19 mouse cellular contexts compared by ENCODE assay signal in the genomic region with DNA sequence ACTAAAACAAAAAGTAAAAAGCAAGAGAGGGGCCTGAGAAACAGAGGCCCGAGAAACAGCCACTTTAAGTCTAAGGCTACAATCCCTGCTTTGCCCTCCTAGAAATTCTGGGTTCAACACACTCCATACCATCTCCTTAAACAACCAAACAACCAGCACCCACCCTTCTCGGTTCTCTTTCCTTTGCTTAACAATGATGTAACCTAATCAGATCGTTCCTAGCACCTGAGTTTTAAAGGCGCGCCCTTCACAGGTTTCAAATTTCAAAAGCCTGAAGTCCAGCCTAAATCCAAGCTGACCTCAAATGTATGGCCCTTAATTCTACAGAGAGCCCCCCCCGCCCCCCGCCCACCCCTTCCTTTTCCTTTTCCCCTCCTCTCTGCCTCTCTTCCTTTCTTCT.
DNase-seq lines count a peak whose midpoint lies in the region; ATAC-seq and TF ChIP-seq lines count a peak whose summit lies in the region.
"Had no signal": no experiment of that assay in that cellular context is flagged by ENCODE, and none has a peak within 500 bp of the region (broad histone marks: within the 10 kb centered on the region; RNA-seq: fewer than 3 reads in every experiment).

No protein-coding gene starts in this region.

- peaks cover 4% of the 10 kb centered on the region; the same call in 1 of the 2 replicates for H3K4me1 ChIP-seq in intestine, embryonic 14.5 days (replicated peaks; ENCODE audit: control insufficient read depth, insufficient read depth, low read length)
- peaks cover 10% of the 10 kb centered on the region; the same call in 1 of the 2 replicates for H3K4me1 ChIP-seq in intestine, postnatal 0 days (replicated peaks; ENCODE audit: control insufficient read depth, insufficient read depth, low read length)
- peaks cover 21% of the 10 kb centered on the region for H3K4me1 ChIP-seq in lung, embryonic 15.5 days
- H3K4me1 ChIP-seq in ES-E14 (ENCODE audit: control insufficient read depth in 2 of 2, insufficient read depth in 2 of 2, low read length in 2 of 2, poor library complexity in 1 of 2): peaks cover 13% of the 10 kb centered on the region in 2 experiments; a peak in 2 of 4 replicates
- peaks cover 2% of the 10 kb centered on the region; the same call in 1 of the 2 replicates for H3K4me1 ChIP-seq in stomach, postnatal 0 days (replicated peaks; ENCODE audit: control insufficient read depth, insufficient read depth)

- H3K4me2 ChIP-seq in intestine, embryonic 14.5 days (ENCODE audit: low read length): no peak overlapping the region
- H3K4me2 ChIP-seq in intestine, postnatal 0 days (replicated peaks; ENCODE audit: low read depth): no peak overlapping the region
- no peak overlapping the region for H3K4me2 ChIP-seq in lung, embryonic 15.5 days
- H3K4me2 ChIP-seq in stomach, postnatal 0 days (replicated peaks; ENCODE audit: low read depth): no peak overlapping the region
- H3K4me2 ChIP-seq: embryonic facial prominence, embryonic 13.5 days; liver, embryonic 12.5 days had no signal

- H3K4me3 ChIP-seq in intestine, embryonic 14.5 days (ENCODE audit: low read depth, low read length): no peak overlapping the region
- no peak overlapping the region for H3K4me3 ChIP-seq in intestine, postnatal 0 days (ENCODE audit: low read depth, low read length)
- no peak overlapping the region for H3K4me3 ChIP-seq in lung, embryonic 15.5 days
- H3K4me3 ChIP-seq in ES-E14 (ENCODE audit: insufficient read depth in 1 of 2, low read depth in 1 of 2, low read length in 2 of 2, poor library complexity in 1 of 2, severe bottlenecking in 1 of 2): no peak overlapping the region
- H3K4me3 ChIP-seq in stomach, postnatal 0 days (ENCODE audit: low read depth, low read length): no peak overlapping the region
- H3K4me3 ChIP-seq in layer of hippocampus, adult 2 months: no peak overlapping the region
- H3K4me3 ChIP-seq: embryonic facial prominence, embryonic 13.5 days; gastrocnemius, adult 2 months; heart, embryonic 10.5 days; liver, embryonic 12.5 days had no signal

- H3K9me3 ChIP-seq in intestine, embryonic 14.5 days (ENCODE audit: control insufficient read depth, low read length): no peaks in the 10 kb centered on the region
- H3K9me3 ChIP-seq in intestine, postnatal 0 days (ENCODE audit: control insufficient read depth): no peaks in the 10 kb centered on the region
- H3K9me3 ChIP-seq in lung, embryonic 15.5 days: no peaks in the 10 kb centered on the region
- no peaks in the 10 kb centered on the region for H3K9me3 ChIP-seq in ES-E14 (ENCODE audit: control insufficient read depth, insufficient read depth, low read depth, low read length)
- H3K9me3 ChIP-seq in stomach, postnatal 0 days (ENCODE audit: control insufficient read depth, low read length): no peaks in the 10 kb centered on the region
- H3K9me3 ChIP-seq: embryonic facial prominence, embryonic 13.5 days; heart, embryonic 10.5 days; liver, embryonic 12.5 days had no signal

- 24% methylated on average over 7 of the region's 7 CpGs for WGBS in intestine, embryonic 14.5 days
- WGBS in intestine, postnatal 0 days: 20% methylated on average over 7 of the region's 7 CpGs
- WGBS in lung, embryonic 15.5 days: 22% methylated on average over 7 of the region's 7 CpGs
- WGBS in stomach, postnatal 0 days: 25% methylated on average over 7 of the region's 7 CpGs

- in situ Hi-C loops in ES-E14 (cut with MboI; ENCODE audit: low sequenced_read_pairs in 2 of 2, unreplicated experiment in 2 of 2): no loop called here

- no peak for TF ChIP-seq EP300 in stomach, postnatal 0 days (optimal IDR thresholded peaks at IDR 0.05)

- no peaks in the 10 kb centered on the region for H3K27me3 ChIP-seq in intestine, embryonic 14.5 days (replicated peaks; ENCODE audit: control insufficient read depth, insufficient read depth, low read length)
- no peaks in the 10 kb centered on the region for H3K27me3 ChIP-seq in intestine, postnatal 0 days (replicated peaks; ENCODE audit: control insufficient read depth, insufficient read depth, low read length)
- no peaks in the 10 kb centered on the region for H3K27me3 ChIP-seq in lung, embryonic 15.5 days
- H3K27me3 ChIP-seq in stomach, postnatal 0 days (ENCODE audit: control insufficient read depth, insufficient read depth, low read length): no peaks in the 10 kb centered on the region
- H3K27me3 ChIP-seq: CH12.LX; embryonic facial prominence, embryonic 13.5 days; liver, embryonic 12.5 days had no signal

- H3K27ac ChIP-seq in intestine, embryonic 14.5 days (ENCODE audit: low read depth): peak overlapping the region; percentile 76
- no peak overlapping the region for H3K27ac ChIP-seq in intestine, postnatal 0 days (ENCODE audit: low read depth, low read length)
- peak overlapping the region; percentile 60 for H3K27ac ChIP-seq in lung, embryonic 15.5 days
- H3K27ac ChIP-seq in ES-E14 (ENCODE audit: insufficient read depth, low read depth, low read length, poor library complexity, severe bottlenecking): peak overlapping the region; percentile 43; the same call in 1 of the 2 replicates
- H3K27ac ChIP-seq in stomach, postnatal 0 days (replicated peaks): no peak overlapping the region
- no peak overlapping the region for H3K27ac ChIP-seq in layer of hippocampus, adult 2 months
- H3K27ac ChIP-seq: gastrocnemius, adult 2 months; liver, embryonic 12.5 days had no signal

- DNase-seq in intestine, embryonic 14.5 days (ENCODE audit: low spot score): no peak
- DNase-seq in lung, postnatal 4 days: no peak
- no peak for DNase-seq in ES-E14 (ENCODE audit: low read depth, low spot score)
- DNase-seq in stomach, postnatal 0 days (ENCODE audit: low spot score): no peak
- no peak for DNase-seq in layer of hippocampus, adult 2 months (ENCODE audit: low spot score in 2 of 2)
- DNase-seq: cerebellum, adult 2 months; gastrocnemius, adult 2 months; kidney, postnatal 14 days; layer of hippocampus, adult 9-11 months; lung, postnatal 36 days; right cerebral cortex, postnatal 4 days; thymus, postnatal 4 days had no signal

- ATAC-seq in intestine, embryonic 14.5 days (replicated peaks; ENCODE audit: low FRiP score, low TSS enrichment, low read depth): no peak
- ATAC-seq in intestine, postnatal 0 days: no peak
- ATAC-seq in lung, embryonic 15.5 days (ENCODE audit: borderline replicate concordance, extremely low read depth, low FRiP score, low TSS enrichment): 0 out of 2 replicates have a peak, but pooled peaks have one; percentile 29
- ATAC-seq in stomach, postnatal 0 days (ENCODE audit: low FRiP score, low TSS enrichment): 0 out of 2 replicates have a peak, but pooled peaks have one; percentile 23
- ATAC-seq: forebrain, embryonic 16.5 days; liver, embryonic 12.5 days had no signal

- H3K36me3 ChIP-seq in intestine, embryonic 14.5 days (ENCODE audit: control insufficient read depth, insufficient read depth, low read length): no peaks in the 10 kb centered on the region
- no peaks in the 10 kb centered on the region for H3K36me3 ChIP-seq in intestine, postnatal 0 days (ENCODE audit: control insufficient read depth, insufficient read depth)
- H3K36me3 ChIP-seq in lung, embryonic 15.5 days: no peaks in the 10 kb centered on the region
- H3K36me3 ChIP-seq in ES-E14 (ENCODE audit: control insufficient read depth, insufficient read depth, low read length, poor library complexity, severe bottlenecking): no peaks in the 10 kb centered on the region
- no peaks in the 10 kb centered on the region for H3K36me3 ChIP-seq in stomach, postnatal 0 days (ENCODE audit: control insufficient read depth, insufficient read depth, low read length)
- H3K36me3 ChIP-seq: embryonic facial prominence, embryonic 13.5 days; heart, embryonic 10.5 days; liver, embryonic 12.5 days had no signal

- no peak for TF ChIP-seq CTCF in intestine, postnatal 0 days (IDR thresholded peaks at IDR 0.05; ENCODE audit: low read depth)
- TF ChIP-seq CTCF in stomach, postnatal 0 days (IDR thresholded peaks at IDR 0.05; ENCODE audit: low read depth): no peak
- TF ChIP-seq CTCF in layer of hippocampus, adult 2 months (conservative IDR thresholded peaks at IDR 0.05): no peak

- no peak overlapping the region for H3K9ac ChIP-seq in intestine, embryonic 14.5 days (ENCODE audit: low read length)
- H3K9ac ChIP-seq in intestine, postnatal 0 days (ENCODE audit: low read depth, low read length): no peak overlapping the region
- no peak overlapping the region for H3K9ac ChIP-seq in lung, embryonic 15.5 days
- no peak overlapping the region for H3K9ac ChIP-seq in ES-E14 (ENCODE audit: insufficient read depth, low read depth, low read length, poor library complexity, severe bottlenecking)
- no peak overlapping the region for H3K9ac ChIP-seq in stomach, postnatal 0 days (ENCODE audit: low read length)
- H3K9ac ChIP-seq: embryonic facial prominence, embryonic 13.5 days; liver, embryonic 12.5 days had no signal

TF ChIP-seq in ES-E14, 5 proteins besides CTCF, POLR2A, EP300 and RAD21:
- TF ChIP-seq MAFK (IDR thresholded peaks at IDR 0.05; ENCODE audit: insufficient read depth, low read depth, low read length) (no peak), ZNF384 (IDR thresholded peaks at IDR 0.05; ENCODE audit: low read depth, low read length) (no peak), CHD2 (IDR thresholded peaks at IDR 0.05; ENCODE audit: low read depth, low read length) (no peak), HCFC1 (IDR thresholded peaks at IDR 0.05; ENCODE audit: borderline replicate concordance, insufficient read depth, low read length) (no peak), ZC3H11A (IDR thresholded peaks at IDR 0.05; ENCODE audit: borderline replicate concordance, low read depth, low read length) (no peak)

Comparison
In these comparisons a context has a peak if more than half of its experiments do, and no peak if none do; other contexts are left out.
1. H3K27ac ChIP-seq: peak in intestine, embryonic 14.5 days (single experiment), lung, embryonic 15.5 days (single experiment) and ES-E14 (single experiment); none in intestine, postnatal 0 days (single experiment), stomach, postnatal 0 days (single experiment) and layer of hippocampus, adult 2 months (single experiment).
2. ATAC-seq: peak in lung, embryonic 15.5 days (single experiment) and stomach, postnatal 0 days (single experiment); none in intestine, embryonic 14.5 days (single experiment) and intestine, postnatal 0 days (single experiment).